In the genomic region with DNA sequence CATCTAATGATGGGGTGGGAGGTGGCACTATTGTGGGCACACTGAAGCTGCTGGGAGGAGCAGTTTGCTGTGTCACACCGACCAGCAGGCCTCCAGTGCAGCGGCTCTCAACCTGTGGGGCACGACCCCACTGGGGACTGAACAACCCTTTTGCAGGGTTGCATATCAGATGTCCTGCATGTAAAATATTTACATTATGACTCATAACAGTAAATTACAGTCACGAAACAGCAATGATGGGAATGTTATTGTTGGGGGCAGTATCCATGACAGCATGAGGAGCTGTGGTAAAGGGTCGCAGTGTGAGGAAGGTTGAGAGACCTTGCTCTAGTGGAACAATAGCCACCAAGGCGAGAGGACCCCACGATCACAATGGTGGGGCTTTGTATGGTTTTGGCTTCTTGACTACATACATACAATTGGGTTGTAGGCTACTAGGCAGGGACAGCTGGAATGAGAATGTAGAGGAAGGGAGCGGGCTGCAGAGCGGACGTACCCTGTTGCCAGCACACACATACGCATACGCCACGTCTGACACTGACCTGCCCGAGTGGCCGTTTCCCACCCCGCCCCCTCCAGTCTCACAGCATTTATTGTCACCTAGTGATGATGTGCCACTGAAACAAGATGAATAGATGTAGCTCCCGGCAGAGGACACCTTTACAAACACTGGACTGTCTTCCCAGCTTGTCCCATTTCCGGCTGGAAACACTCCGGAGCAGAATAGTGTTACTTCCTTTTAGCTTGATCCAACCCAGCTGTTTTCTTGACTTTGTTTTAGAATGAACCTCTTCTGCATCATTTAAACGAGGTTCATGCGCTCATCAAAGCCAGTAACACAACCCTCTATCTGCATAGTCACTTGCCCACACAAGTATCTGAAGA, we compare ENCODE assay signal across 23 mouse cellular contexts. TPM values are rescaled to one million over a fixed set of nuclear protein-coding genes. Genes with fewer than 3 reads are reported as not detected.
DNase-seq lines count a peak whose midpoint lies in the region; ATAC-seq and TF ChIP-seq lines count a peak whose summit lies in the region.
"Had no signal": no experiment of that assay in that cellular context is flagged by ENCODE, and none has a peak within 500 bp of the region (broad histone marks: within the 10 kb centered on the region; RNA-seq: fewer than 3 reads in every experiment).

No protein-coding gene starts in this region.

- H3K9me3 ChIP-seq in lung, embryonic 16.5 days (ENCODE audit: control insufficient read depth, low read length) = no peaks in the 10 kb centered on the region
- H3K9me3 ChIP-seq: embryonic facial prominence, embryonic 10.5 days; forebrain, embryonic 12.5 days; G1E; heart, embryonic 13.5 days; hindbrain, embryonic 15.5 days; limb, embryonic 10.5 days; midbrain, embryonic 10.5 days had no signal

- 56% methylated on average over 21 of the region's 21 CpGs for WGBS in lung, embryonic 16.5 days
- WGBS in lung, adult 2 months = 62% methylated on average over 21 of the region's 21 CpGs

- peaks cover 11% of the 10 kb centered on the region for H3K36me3 ChIP-seq in lung, embryonic 16.5 days (ENCODE audit: control insufficient read depth, insufficient read depth, low read length)

- TF ChIP-seq CTCF in lung, adult 2 months (IDR thresholded peaks at IDR 0.05; ENCODE audit: insufficient read depth, low read length) = no peak

- peak overlapping the region; percentile 58 for H3K27ac ChIP-seq in lung, embryonic 16.5 days (ENCODE audit: low read length)
- H3K27ac ChIP-seq: embryonic facial prominence, embryonic 10.5 days; forebrain, embryonic 12.5 days; heart, embryonic 13.5 days; hindbrain, embryonic 15.5 days; limb, embryonic 10.5 days; midbrain, embryonic 10.5 days had no signal

- TF ChIP-seq POLR2A in lung, adult 2 months (IDR thresholded peaks at IDR 0.05; ENCODE audit: borderline replicate concordance, extremely low read depth, low read depth, low read length) = no peak

- ATAC-seq in lung, embryonic 16.5 days (ENCODE audit: low read depth) = peak; percentile 64
- no peak for ATAC-seq in megakaryocyte, adult 5-6 weeks (ENCODE audit: poor library complexity, severe bottlenecking)

- no peak for DNase-seq in lung, adult 2 months
- peak; percentile 70 for DNase-seq in NIH3T3 (ENCODE audit: low read depth)
- peak; percentile 21 for DNase-seq in lung, postnatal 36 days
- no peak for DNase-seq in gastrocnemius, adult 8-10 months (ENCODE audit: low spot score in 2 of 2)
- DNase-seq in cerebellum, adult 9-10 months = no peak
- DNase-seq: adrenal gland, postnatal 25 days; cerebellum, adult 2 months; gastrocnemius, postnatal 10 days; heart, adult 18-20 months; kidney, adult 18-20 months; kidney, postnatal 36 days; thymus, adult 2 months had no signal

- H3K4me2 ChIP-seq in lung, embryonic 16.5 days (ENCODE audit: low read depth, low read length) = no peak overlapping the region
- H3K4me2 ChIP-seq: forebrain, embryonic 12.5 days; heart, embryonic 13.5 days; hindbrain, embryonic 15.5 days; liver, embryonic 11.5 days had no signal

- H3K9ac ChIP-seq in lung, embryonic 16.5 days (ENCODE audit: low read length) = no peak overlapping the region
- H3K9ac ChIP-seq: heart, embryonic 13.5 days; hindbrain, embryonic 15.5 days had no signal

- peaks cover 12% of the 10 kb centered on the region; the same call in 1 of the 2 replicates for H3K4me1 ChIP-seq in lung, embryonic 16.5 days (replicated peaks; ENCODE audit: control insufficient read depth, insufficient read depth, low read length)
- no peaks in the 10 kb centered on the region for H3K4me1 ChIP-seq in lung, adult 2 months (ENCODE audit: control insufficient read depth, insufficient read depth, low read length)
- H3K4me1 ChIP-seq: embryonic facial prominence, embryonic 10.5 days; forebrain, embryonic 12.5 days; heart, embryonic 13.5 days; hindbrain, embryonic 15.5 days; limb, embryonic 10.5 days; midbrain, embryonic 10.5 days had no signal

- no peak overlapping the region for H3K4me3 ChIP-seq in lung, embryonic 16.5 days (ENCODE audit: low read length)
- H3K4me3 ChIP-seq in lung, adult 2 months (replicated peaks; ENCODE audit: extremely low read depth, low read depth, low read length) = no peak overlapping the region
- H3K4me3 ChIP-seq: embryonic facial prominence, embryonic 10.5 days; forebrain, embryonic 12.5 days; heart, embryonic 13.5 days; hindbrain, embryonic 15.5 days; limb, embryonic 10.5 days; midbrain, embryonic 10.5 days had no signal

- H3K27me3 ChIP-seq in lung, embryonic 16.5 days (ENCODE audit: control insufficient read depth, insufficient read depth, low read depth, low read length) = no peaks in the 10 kb centered on the region
- H3K27me3 ChIP-seq: forebrain, embryonic 12.5 days; heart, embryonic 13.5 days; hindbrain, embryonic 15.5 days had no signal

RNA-seq across cellular contexts. Expression of gene Dhx34, which starts 12.8 kb away (rescaled TPM):
- 13.8 and 14.9 TPM in 2 replicates for polyA plus RNA-seq in lung, embryonic 16.5 days (2015; fragmentation: Nextera tagmentation; extraction: Ambion mirVana)
- polyA plus RNA-seq in lung, adult 2 months (2012; rRNA removed) = 28.4 and 39.4 TPM in 2 replicates
- total RNA-seq in gastrocnemius, adult 8-10 months (2022) = 1 to 10 TPM; 2.5 to 5.2 (median 4.0) TPM
- total RNA-seq in megakaryocyte, adult 5-6 weeks (2015) = 8.5 and 9.5 TPM in 2 replicates
- 7.5 and 8.3 TPM in 2 replicates for total RNA-seq in megakaryocyte, adult 5-6 weeks (2017)

RNA-seq across cellular contexts. Expression of gene Meis3, which starts 34.1 kb away (rescaled TPM):
- 19.5 and 19.8 TPM in 2 replicates for polyA plus RNA-seq in lung, embryonic 16.5 days (2015; fragmentation: Nextera tagmentation; extraction: Ambion mirVana)
- polyA plus RNA-seq in lung, adult 2 months (2012; rRNA removed) = 19.4 and 23.4 TPM in 2 replicates
- 1 to 10 TPM in 2 of 4 experiments, under 1 TPM in 2; 0.58 to 1.5 (median 0.86) TPM for total RNA-seq in gastrocnemius, adult 8-10 months (2022)
- total RNA-seq in megakaryocyte, adult 5-6 weeks (2015) = 0.89 and 1.9 TPM in 2 replicates
- not detected in 2 replicates for total RNA-seq in megakaryocyte, adult 5-6 weeks (2017)
- total RNA-seq: common myeloid progenitor, adult 5-6 weeks had no signal

RNA-seq across cellular contexts. Expression of gene C5ar2, which starts 34.9 kb away (rescaled TPM):
- 0.44 and 0.53 TPM in 2 replicates for polyA plus RNA-seq in lung, embryonic 16.5 days (2015; fragmentation: Nextera tagmentation; extraction: Ambion mirVana)
- 2.3 and 3.2 TPM in 2 replicates for polyA plus RNA-seq in lung, adult 2 months (2012; rRNA removed)
- under 1 TPM; 0.19 to 0.25 (median 0.23) TPM for total RNA-seq in gastrocnemius, adult 8-10 months (2022)
- 5.7 and 7.4 TPM in 2 replicates for total RNA-seq in megakaryocyte, adult 5-6 weeks (2015)
- 6.9 and 10.7 TPM in 2 replicates for total RNA-seq in megakaryocyte, adult 5-6 weeks (2017)
- polyA plus RNA-seq: forebrain, embryonic 12.5 days had no signal

RNA-seq across cellular contexts. Expression of gene C5ar1, which starts 50.3 kb away (rescaled TPM):
- polyA plus RNA-seq in lung, embryonic 16.5 days (2015; fragmentation: Nextera tagmentation; extraction: Ambion mirVana) = 3.4 and 3.6 TPM in 2 replicates
- polyA plus RNA-seq in lung, adult 2 months (2012; rRNA removed) = 36.1 and 39.2 TPM in 2 replicates
- 1 to 10 TPM in 2 of 4 experiments, under 1 TPM in 2; 0.44 to 1.4 (median 0.92) TPM for total RNA-seq in gastrocnemius, adult 8-10 months (2022)
- 49.8 TPM in 2 replicates for total RNA-seq in megakaryocyte, adult 5-6 weeks (2015)
- 13.6 and 22.2 TPM in 2 replicates for total RNA-seq in megakaryocyte, adult 5-6 weeks (2017)
- polyA plus RNA-seq: G1E had no signal

Comparison
In these comparisons a context has a peak if more than half of its experiments do, and no peak if none do; other contexts are left out.
1. DNase-seq: peak in NIH3T3 (single experiment) and lung, postnatal 36 days (single experiment); none in lung, adult 2 months (single experiment), gastrocnemius, adult 8-10 months (0 of 2) and cerebellum, adult 9-10 months (single experiment).
2. RNA of gene C5ar2, which starts 34.9 kb away (total RNA-seq): 5.7 to 10.7 TPM in megakaryocyte, adult 5-6 weeks; 0.19 to 0.25 TPM in gastrocnemius, adult 8-10 months; every median in the first group is over 4 times any median in the second.